Mouse (Mus musculus) megakaryocyte-erythroid progenitor cell, adult 5-6 weeks (primary cell): ENCODE measurements around the gene Rusc2. TPM values are rescaled to one million over a fixed set of nuclear protein-coding genes. Genes with fewer than 3 reads are reported as not detected.

Experiments
- ATAC-seq: replicated peaks from 2 replicates; pipeline ENCODE4 v1.8.0; 2016; ENCODE audit warnings: mild to moderate bottlenecking, inconsistent platforms; ENCODE audit not compliant: severe bottlenecking, poor library complexity, low FRiP score, low TSS enrichment
- total RNA-seq, 2 experiments: library from RNA; stranded (forward) in 1 of 2; stranded (reverse) in 1 of 2; fragments of 200-1000, 215-1000 nt in 1 of 2; fragments of >200 nt in 1 of 2; fragmentation: Nextera tagmentation in 1 of 2; gene quantifications; 2 replicates each; pipeline ENCODE4 v1.2.3; 2014 to 2017

Rusc2 gene
- total RNA-seq, 2 experiments from 2014 or later: 0.19 to 1.8 TPM

DNA sequence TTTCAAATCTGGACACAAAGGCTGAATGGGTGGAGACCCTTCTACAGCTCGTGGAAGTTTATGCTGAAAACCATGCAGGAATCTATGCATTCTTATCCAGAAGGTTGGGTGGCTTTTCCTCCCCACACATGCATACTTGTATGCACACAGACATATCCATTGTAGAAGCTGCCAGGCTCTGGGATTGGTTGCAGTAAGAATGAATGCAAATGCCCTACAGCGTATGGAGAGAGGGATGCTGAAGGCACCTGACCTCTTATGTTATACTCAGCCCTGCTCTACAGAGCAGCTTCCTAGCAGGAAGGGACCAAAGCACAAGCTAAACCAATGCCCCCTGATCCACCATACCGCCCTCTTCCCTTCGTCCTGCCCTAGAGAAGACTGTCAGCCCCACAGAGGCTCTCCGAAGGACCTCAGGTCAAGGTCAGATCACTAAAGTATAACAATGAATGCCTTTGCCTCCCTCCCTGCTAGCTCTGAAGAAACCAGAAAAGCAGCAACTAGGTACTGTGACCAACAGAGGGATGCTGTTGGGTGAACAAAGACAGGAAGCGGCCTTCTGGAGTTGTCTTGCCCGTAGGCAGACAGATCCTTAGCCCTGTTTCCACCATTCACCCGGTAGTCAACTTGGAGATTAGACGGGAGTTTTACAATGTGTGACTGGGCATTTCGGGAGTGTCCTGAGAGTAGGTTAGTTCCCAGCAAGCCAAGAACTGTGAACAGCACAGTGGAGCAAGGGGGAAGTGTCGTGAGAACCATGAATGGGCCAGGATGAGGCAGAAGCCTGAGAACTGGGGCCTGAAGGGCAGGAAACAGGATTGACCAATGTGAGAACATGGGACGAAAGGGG lies 25.5 kb downstream of the Rusc2 start:
- no peak for ATAC-seq

DNA sequence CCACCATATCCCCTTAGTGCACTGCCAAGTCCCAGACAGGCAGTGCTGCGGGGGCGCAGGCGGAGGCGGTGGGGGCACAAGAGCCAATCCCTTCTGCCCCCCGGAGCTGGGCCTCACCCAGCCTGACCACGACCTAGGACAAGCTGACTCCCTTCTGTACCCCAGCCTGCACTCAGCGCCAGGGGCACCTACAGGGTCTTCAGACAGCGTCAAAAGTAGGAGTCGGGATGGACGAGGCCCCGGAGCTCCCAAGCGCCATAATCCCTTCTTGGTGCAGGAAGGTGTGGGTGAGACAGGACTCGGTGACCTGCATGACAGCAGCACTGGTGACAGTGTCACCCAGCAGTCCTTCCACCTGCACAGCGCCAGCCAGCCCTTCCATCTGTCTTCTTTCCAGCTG lies 33.0 kb downstream of the Rusc2 start:
- ATAC-seq: no peak

DNA sequence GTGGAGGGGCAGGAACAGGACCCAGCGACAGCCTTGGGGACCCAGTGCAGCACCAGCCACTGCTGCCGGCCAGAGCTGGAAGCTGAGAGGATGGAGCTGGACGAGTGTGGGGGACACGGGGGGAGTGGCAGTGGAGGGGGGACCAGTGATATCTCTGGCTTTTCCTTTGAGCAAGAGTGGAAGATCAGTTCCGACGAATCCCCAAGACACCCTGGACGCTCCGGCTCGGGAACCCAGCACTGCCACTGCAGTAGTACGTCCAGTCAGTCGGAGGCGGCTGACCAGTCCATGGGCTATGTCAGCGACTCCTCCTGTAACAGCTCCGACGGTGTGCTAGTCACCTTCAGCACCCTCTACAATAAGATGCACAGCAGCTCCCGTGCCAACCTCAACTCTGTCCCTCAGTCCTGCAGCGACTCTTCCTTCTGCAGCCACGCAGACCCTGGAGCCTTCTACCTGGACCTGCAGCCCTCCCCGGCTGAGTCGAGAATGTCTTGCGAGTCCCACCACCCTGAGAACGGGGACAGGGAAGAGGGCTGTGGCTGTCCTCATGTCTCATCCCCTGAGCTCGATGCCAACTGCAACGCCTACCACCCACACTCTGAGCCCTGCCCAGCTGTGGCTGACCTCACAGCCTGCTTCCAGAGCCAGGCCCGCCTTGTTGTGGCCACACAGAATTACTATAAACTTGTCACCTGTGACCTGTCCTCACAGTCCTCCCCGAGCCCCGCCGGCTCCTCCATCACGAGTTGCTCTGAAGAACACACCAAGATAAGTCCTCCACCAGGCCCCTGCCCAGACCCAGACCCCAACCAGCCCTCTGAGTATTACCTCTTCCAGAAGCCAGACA lies 33.7 kb downstream of the Rusc2 start:
- ATAC-seq: no peak

DNA sequence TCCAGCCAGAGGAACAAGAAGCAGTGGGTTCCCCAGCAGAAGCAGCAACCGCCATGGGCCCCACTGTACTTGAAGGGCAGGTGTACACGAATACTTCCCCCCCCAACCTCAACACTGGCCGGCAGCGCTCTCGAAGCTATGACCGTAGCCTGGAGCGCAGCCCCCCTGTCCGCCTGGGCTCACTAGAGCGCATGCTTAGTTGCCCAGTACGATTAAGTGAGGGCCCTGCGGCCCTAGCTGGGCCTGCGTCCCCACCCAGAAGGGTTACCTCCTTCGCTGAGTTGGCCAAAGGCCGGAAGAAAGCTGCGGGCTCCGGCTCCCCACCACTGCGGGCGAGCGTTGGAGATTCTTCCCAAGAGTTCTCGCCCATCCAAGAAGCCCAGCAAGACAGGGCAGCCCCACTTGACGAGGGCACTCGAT lies 34.3 kb downstream of the Rusc2 start:
- ATAC-seq: no peak

DNA sequence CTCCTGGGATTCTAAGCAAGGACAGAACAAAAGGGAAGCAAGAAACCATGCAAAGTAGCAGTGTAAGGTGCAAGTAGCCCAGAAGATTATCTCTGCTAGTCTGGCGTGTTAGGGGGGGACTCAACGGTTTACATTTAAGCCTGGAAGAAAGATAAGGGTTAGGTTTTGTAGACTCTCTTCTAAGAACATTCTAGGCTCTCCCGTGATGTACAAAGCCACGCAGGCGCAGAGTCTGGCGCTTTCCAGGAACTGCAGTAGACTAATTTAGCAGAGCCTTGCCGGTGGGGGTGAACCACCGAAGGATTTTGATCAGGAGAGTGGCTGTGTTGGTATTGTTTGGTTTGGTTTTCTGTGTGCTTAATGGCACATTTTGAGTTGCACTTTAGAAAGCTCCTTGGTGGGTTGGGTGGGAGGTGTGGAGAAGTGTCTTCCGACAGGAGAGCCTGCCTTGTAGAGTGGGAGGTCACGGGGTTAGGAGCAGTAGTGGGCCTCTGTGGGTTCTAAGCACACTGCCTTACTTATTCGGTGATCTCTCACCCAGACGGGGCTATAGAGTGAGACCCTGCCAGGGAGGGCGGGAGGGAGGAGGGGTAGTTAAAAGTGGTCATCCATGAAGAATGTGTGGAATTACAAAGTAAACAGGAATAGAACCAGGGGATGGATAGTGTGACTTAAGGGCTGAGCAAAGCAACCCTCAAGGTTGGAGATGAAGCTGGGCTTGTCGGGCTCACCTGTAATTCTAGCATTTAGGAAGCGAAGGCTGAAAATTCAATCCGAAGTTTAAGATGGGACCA lies 35.7 kb downstream of the Rusc2 start:
- ATAC-seq: peak; percentile 82

DNA sequence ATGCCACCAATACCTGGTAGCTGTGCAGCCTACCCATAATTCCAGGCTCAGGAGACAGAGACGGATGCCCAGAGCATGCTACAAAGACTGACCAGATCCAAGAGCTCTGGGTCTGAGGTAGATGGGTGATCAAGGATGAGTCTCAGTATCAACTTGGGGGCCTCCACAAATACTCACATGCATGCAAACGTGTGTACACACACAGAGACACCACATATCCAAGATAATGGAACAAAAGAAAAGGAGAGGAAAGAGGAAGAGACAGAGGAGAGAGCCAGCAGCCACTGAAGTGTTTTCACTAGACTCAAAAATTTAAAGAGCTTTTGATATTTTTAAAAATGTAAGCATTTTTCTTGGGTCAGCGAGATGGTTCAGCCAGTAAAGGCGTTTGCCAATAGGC lies 36.7 kb downstream of the Rusc2 start:
- no peak for ATAC-seq

DNA sequence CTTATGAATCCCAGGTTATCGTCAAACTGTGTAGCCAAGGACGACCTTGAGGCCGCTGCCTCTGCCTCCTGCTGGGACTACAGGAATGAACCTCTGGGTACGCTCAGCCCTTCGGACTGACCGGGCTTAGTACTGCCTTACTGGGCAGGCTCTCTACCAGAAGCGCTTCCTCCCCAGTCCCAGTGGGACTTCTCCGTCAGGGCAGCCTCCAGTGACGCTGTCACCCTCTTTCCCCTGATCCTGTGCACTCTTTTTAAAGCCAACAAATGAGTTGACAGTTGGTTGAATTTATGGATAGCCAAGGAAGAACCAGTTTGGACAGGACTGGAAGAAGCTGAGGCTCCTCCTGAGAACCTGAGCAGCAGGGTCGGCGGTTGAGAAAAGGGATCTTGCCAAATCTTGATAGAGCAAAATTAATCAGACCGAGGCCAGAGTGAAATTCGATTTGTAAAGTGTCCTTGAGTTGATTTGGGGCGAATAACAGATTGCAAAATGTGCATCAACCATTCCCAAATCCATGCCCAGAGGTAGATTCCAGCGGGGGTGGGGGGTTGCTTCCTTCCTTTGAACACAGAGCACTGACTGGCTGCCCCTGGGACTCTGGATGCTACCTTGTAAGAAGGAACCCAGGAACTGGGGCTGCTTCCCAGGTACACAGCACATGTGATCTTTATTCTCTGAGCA lies 37.3 kb downstream of the Rusc2 start:
- no peak for ATAC-seq

DNA sequence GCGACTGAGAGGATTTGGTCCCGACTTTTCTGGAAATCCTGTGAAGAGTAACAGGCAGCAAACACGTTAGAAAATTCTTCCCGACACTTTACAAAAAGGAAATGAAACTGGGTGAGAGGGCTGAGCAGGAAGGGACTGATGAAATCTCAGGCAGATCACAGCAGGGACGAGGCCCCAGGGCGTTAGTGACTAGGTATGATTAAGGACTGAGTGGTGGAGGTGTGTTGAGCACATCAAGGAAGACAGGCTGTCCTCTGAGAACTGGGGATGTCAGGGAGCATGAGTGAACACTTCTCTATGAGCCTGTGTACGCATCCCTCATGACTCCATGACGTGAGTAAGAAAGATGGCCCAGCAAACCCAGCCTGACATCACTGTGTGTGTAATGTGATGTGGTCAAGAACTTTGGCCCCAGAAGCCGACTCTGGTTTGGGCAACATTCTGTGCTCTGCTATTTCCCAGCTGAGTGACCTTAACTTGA lies 38.1 kb downstream of the Rusc2 start:
- ATAC-seq: no peak

DNA sequence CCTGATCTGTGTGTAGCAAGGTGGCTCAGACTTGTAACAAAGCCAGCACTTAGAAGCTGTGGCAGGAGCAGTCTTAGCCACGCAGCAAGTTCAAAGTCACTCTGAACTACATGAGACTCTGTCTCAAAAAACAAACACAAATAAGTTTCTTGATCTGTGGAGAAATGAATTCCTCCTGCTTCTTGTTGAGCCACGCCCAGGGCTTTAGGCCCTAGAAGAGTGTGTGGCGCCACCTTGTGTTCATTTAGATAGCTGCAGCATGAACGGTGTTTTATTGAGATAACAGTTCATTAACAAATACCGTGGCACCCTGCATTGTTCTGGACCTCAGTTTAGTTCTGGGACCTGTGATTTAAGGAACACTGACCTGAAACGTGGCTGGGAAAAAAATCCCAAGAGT lies 38.5 kb downstream of the Rusc2 start:
- peak; percentile 65 for ATAC-seq

DNA sequence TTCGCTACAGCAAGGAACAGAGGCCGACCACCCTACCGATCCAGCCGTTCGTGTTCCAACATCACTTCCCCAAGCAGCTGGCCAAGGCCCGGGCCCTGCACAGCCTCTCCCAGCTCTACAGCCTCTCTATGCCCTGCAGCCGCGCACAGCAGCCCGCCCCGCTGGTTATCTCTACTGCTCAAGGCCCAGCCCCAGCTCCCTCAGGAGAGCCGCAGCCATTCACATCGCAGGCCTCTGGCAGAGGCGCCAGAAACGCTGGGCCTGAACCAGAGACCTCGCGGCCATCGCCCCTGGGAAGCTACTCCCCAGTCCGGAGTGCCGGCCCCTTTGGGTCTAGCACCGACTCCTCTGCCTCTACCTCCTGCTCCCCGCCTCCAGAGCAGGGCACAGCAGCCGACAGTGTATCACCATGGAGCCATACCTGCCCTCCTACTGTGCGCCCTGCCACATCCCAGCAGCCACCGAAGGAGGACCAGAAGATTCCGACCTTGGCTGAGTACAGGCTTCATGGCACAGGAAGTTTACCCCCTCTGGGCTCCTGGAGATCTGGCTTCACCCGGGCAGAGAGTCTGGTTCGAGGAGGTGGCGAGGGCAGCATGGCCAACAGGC lies 40.0 kb downstream of the Rusc2 start:
- no peak for ATAC-seq

DNA sequence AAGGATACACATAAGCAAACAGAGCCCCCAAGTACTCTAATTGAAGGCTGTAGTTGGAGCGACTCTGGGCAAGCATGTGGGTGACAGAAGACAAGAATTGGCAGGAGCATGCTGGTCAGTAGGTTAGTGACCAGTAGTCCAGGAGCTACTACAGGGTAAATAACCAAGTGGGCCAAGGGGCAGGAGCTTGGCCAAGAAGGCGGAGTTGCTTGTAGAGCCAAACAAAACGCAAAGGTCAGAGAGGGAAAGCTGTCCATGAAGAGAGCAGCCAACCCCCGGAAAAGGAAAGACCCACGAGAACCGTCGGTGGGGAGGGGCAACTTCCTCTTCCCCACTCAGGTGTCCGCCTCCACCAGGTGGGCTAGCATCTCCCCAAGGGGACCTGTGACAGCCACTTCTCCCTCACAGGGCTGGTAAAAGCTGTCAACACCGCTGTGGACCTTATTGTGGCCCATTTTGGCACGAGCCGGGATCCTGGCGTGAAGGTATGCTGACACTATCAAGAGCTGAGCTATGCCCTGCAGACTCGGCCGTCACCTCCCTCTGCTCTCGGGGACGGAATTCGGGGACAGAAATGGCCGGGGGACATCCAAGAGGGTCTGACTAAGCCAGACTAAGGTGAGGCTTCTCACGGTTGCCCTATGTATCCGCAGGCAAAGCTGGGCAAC lies 41.6 kb downstream of the Rusc2 start:
- no peak for ATAC-seq

DNA sequence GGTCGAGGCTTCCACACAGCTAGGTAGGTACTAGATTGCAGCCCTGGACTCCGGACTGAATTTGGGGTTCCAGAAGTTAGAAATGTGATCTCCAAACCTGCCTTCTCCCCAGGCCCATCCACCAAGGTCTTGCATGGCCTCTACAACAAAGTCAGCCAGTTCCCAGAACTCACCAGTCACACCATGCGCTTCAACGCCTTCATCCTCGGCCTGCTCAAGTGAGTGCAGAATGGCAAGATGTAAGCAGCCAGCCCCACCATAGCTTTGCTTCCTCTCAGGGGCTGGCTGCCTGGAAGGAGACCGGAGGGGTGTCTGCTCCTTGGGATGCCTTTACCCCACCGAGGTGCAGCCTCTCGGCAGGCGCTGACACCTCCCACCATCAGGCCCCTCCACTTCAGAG lies 42.3 kb downstream of the Rusc2 start:
- ATAC-seq: no peak

DNA sequence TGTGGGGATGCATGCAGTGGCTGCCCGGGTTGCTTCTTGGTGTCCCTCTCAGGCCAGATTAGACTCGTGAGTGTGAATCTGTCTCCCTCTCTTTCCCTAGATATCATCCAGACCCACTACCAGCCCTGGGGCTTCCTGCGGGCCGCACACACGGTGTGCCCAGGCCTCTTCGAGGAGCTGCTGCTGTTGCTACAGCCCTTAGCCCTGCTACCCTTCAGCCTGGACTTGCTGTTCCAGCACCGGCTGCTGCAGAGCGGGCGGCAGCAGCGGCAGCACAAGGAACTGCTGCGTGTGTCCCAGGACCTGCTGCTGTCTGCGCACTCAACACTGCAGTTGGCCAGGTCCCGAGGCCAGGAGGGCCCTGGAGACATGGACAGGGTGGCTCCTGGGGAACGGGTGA lies 43.4 kb downstream of the Rusc2 start:
- ATAC-seq: no peak

DNA sequence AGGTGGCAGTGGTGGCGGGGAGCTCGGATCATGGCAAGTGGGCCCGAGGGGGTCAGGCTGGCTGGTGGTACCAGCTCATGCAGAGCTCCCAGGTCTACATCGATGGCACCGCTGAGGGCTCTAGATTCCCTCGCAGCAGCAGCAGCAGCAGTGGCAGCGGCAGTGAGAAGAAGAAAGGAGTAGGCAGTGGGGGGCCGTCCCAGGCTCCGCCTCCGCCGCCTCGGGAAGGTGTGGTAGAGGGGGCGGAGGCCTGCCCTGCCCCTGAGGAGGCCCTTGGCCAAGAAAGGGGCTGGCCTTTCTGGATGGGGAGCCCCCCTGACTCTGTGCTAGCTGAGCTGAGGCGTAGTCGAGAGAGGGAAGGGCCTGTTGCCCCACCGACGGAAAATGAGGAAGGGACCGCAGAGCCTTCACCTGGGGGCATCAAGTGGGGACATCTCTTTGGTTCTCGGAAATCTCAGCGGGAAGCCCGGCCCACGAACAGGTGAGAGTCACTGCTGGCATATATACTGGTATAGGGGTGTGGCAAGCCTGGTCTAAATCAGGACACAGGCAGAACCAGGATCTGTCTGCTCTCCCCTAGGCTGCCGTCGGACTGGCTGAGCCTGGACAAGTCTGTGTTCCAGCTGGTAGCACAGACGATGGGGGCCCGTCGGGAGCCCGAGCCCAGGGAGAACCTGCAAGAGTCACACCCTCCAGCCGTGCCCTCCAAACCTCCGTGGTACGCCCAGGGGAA lies 44.0 kb downstream of the Rusc2 start:
- no peak for ATAC-seq

DNA sequence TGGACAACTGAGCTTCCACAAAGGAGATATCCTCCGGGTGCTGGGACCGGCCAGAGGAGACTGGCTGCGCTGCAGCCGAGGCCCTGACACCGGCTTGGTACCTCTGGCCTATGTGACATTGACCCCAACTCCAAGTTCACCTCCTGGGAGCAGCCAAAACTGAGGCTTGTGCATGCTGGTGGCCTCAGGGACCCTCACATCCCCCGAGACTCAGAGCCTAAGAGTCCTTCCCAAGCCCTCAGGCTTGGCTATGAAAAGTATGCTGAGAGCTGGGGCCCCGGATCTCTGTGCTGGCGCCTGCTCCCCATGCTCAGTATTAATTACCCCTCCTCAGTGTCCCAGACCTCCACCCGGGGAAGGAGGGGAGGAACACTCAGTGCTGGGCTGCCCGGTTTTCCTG lies 44.7 kb downstream of the Rusc2 start:
- ATAC-seq: no peak

DNA sequence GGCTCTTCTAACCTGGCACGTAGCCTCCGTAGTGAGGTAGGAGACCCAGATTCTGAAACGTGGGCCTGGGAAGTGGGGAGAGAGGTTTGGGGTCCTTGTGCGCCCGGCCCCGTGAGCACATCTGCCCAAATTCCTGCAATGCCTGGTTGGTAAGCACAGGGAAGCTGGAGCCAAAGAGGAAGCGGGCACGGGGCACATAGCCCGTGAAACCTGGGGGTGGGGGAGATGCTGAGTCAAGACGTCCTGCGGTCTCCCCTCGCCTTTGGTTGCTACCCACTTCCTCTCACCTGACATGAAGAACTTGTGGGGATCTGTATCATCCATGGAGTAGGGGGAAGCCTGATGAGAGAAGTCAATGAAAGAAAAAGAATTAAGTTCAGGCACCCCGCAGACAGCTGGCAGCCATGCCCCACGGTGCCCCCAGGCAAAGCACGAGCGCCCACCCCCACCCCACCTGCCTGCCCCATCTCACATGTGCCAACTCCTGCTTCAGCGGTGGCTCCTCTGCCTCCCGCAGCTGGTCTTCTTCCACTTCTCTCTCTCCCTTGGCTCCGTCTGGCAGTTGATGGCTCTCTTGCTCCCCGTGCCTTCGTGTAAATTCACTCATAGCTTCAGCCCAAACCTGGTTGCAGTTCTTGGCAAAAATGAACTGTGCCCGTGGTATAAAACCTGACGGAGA lies 45.9 kb downstream of the Rusc2 start:
- ATAC-seq: no peak

DNA sequence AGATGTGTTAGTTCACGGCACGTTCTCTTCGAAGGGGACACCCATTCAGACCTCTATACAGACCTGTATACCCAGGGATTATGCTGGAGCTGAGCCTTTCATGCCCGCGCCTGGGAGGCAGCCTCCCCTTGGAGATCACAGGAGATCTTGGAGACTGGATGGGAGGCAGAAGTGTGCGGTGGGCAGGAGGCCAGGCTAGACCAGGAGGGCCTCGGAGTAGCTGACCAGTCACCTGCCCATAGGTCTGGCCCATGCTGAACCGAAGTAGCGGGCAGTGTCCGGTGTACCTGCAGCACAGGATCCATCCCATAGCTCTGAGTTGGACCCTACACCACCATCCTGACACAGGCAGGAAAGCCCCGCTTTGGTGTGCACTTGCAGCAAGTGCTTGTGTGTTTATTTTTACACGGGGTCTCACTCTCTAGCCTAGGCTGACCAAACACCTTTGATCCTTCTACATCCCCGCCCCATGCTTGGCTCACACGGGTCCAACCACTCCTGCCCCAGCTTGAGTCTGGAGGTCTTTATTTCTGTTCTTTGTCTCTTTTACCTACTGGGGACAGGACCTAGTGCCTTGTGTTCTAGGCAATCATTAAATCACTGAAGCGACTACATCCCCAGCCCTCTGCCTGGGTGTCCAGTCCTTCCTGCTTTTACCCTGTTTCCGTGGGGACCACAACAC lies 46.5 kb downstream of the Rusc2 start:
- 0 out of 2 replicates have a peak, but pooled peaks have one; percentile 16 for ATAC-seq
